Mouse (Mus musculus): ENCODE measurements at regions not wholly inside any gene's neighbourhood (a gene's known extent, or its start where the extent isn't known, plus 50 kb on each side); places are given as distances from the start of the nearest gene placed in this dataset.

GRCm38 (mm10) chr3:33902431-33902830 is 58.3 kb upstream of the Ccdc39 start:
- no peak for DNase-seq (ENCODE audit: low spot score)

GRCm38 (mm10) chr3:33903326-33903725 is 59.2 kb upstream of the Ccdc39 start:
- no peak for DNase-seq (ENCODE audit: low spot score)

DNA sequence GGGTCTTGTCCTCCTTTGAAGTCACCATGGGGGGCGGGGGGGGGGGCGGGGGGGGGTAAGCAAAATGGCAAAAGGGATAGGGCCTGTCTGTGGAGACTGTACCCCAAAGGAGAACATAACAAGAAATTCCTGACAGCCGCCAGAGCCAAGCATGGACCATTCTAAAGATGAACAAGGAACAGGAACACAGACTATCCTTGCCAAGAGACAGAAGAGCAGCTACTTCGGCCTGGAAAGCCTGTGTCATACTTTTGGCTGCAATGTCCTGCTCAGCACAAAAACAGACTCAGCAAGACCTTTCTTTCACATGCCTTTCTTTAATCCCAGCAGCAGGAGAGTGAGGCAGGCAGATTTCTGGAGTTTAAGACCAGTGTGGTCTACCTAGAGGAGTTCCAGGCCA is 59.7 kb upstream of the Ccdc39 start:
- DNase-seq (ENCODE audit: low spot score), result no peak

DNA sequence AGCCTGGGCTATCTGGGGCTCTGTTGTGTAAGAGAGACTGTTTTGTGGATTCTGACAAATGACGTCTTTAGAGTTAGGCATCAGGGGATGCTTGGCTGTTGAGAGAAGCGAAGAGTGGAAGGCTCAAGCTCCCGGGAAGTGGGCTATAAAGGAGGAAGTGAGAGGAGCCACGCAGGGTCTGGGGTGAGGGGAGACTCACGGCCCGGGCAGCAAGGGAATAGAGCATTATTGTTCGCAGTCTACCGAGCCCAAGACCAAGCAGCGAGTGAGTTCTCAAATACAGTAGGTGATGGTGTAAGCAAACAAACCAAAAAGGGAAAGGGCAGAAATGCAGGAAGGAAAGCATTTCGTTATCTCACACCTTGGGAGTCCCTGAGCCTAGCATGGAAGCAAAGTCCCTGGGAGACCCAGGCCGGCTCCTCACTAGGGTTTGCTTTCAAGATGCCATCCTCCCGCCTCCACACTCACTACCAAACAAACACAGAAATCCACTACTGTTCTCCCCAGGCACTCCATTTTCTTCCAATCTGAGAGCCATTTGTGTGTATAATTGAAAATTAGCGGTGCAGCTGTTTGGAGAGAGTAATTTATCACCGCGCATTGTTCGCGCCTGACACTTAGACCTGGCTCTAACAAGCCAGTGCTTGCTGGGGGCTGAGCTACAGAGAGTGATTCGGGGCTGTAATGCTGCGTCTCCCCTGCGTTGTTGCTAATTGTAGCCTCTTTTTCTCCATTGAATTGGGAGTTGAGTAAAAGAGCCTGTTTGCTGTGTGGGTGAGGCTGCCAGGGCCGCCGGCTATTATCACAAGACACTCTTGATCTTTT is 61.0 kb upstream of the Ccdc39 start:
- no peak for DNase-seq (ENCODE audit: low spot score)

DNA sequence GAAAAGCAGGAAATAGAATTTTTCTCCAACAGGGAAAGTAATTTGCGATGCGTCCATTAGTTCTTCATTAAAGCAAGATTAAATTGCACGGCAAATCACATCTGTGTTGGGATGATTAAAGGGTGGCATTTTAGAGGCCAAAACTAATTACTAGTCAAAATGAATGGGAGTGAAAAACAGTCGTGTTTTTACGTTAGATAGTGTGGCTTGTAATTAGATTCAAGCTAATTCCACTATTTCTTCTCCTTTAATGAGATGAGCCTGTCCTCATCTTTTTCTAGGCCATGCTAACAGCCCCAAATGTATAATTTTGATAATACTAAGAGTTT is 61.5 kb upstream of the Ccdc39 start:
- no peak for DNase-seq (ENCODE audit: low spot score)

DNA sequence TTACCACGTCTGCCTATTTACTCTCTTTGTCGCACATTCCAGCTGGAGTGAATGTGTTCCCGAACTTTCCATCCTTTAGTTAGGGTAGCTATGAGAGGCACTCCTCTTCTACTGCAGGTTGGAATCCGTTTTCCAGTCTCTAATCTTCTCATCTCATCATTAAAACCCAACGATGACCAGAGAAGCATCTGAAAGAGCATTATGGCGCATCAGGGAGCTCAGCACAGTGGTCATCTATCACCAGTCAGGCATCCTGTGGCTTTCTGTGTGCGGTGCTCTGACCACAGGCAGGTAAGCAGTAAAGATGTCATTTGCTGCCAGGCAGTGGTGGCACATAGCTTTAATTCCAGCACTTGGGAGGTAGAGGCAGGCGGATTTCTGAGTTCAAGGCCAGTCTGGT is 63.0 kb upstream of the Ccdc39 start:
- no peak for DNase-seq (ENCODE audit: low spot score)

DNA sequence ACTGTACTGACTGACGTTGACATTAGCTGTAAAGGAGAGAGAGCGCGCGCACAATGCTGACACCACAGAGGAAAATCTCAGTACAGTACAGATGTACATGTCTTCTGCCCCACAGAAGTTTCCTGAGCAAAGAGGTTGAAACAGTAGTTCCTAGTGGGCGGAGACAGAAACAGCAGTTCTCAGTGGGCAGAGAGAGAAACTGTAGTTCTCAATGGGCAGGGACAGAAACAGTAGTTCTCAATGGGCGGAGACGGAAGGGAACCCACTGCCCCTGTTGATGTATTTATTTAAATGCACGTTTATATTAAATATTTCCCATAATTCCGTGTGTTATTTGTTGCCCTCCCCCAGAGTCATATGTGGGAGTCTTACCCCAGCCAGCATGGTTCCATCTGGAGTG is 67.4 kb upstream of the Ccdc39 start:
- DNase-seq (ENCODE audit: low spot score), result no peak

DNA sequence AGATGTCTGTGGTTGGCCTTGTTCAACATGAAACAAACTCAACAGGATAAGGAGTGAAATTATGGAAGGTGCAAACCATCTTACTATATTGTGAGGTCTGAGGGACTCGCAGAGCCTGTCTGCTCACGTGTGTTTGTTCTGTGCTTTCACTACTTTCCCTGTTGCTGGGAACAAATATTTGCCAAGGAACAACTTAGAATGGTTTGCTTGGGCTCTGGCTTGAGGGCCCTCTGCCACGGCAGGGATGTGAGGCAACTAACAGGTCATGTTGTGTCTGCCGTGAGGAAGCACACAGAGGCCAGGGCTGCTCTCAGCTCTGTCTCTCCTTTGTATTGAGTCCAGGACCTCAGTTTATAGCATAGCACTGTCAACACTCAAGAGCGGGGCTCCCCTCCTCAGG is 69.4 kb upstream of the Ccdc39 start:
- DNase-seq (ENCODE audit: low spot score), result no peak

- DNase-seq (ENCODE audit: low spot score), result no peak
Observed at GRCm38 (mm10) chr3:33914386-33914785, 70.3 kb upstream of the Ccdc39 start.

GRCm38 (mm10) chr3:33915777-33916176 is 71.7 kb upstream of the Ccdc39 start:
- no peak for DNase-seq (ENCODE audit: low spot score)

DNA sequence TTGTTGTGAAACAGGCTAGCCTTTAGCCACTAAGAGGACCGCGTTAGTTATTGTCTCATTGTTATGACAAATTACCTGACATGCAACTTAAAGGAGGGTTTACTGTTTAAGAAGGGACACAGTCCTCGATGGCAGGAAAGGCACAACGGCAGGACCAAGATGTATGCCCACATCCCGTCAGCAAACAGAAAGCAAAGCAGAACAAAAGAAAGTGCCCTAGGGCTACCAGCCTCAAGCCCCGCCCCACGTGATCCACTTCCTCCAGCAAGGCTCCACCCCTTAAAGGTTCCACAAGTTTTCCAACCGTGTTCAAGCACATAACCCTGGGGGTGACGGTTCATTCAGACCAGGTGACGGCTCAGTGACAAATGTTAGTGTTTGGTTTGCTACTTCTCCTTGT is 72.2 kb upstream of the Ccdc39 start:
- DNase-seq (ENCODE audit: low spot score), result no peak

- DNase-seq (ENCODE audit: low spot score), result peak; percentile 13
Observed at GRCm38 (mm10) chr3:33916818-33917217, 72.7 kb upstream of the Ccdc39 start.

DNA sequence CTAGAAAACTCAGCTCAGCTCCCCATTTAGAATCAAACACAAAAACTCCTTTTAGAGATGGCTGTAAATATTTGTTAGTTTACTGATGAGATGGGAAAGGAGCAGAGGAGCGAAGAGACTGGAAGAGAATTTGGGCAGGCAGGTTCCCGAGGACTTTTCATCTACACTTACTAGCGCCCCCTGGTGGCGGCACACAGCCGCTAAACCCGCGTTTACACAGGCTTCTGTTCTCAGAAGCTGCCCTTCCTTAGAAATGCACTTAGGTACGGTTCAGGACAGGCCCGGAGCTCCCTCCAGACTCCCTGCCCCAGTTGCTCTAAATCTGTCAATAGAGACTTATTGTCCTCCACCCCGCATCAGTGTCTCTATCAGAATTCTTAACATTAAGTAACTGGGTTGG is 74.7 kb upstream of the Ccdc39 start:
- DNase-seq (ENCODE audit: low spot score), result peak; percentile 55

DNA sequence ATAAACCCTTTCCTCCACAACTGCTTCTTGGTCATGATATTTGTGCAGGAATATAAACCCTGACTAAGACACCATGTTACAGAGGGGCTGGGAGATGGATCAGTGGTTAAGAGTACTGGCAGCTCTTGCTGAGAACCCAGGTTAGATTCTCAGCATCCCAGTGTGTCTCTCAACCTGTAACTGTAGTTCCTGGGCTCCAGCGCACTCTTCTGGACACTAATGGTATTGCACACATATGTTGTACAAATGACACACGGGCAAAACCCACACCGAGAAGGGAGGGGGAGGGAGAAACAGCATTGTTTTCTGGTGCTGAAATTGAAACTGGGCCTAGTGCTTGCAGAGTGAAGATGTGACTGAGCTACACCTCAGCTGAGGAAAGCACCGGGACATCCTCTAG is 81.0 kb upstream of the Ccdc39 start:
- DNase-seq (ENCODE audit: low spot score), result no peak

DNA sequence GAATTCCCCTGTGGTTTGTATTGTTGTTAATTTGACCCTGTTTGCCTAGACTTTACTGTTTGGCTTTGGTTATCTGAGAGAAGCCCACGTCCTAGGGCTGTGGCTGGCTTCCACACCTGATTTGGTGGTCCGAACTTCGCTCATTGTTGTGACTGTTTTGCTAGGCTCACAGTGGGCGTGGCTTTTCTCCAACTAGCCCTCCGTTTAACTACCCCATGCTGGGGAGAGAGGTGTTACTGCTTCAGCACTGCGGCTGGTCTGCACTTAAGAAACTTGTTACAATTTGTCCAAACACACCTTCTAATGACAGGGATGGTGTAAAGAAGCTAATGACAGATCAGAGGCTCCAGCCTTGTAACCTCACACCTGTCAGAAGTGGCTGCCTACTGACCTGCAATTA is 64.7 kb upstream of the Fxr1 start:
- no peak for DNase-seq (ENCODE audit: low spot score)

- peak; percentile 74 for DNase-seq (ENCODE audit: low spot score)
Observed at GRCm38 (mm10) chr3:33955854-33956624, 63.7 kb upstream of the Fxr1 start.

DNA sequence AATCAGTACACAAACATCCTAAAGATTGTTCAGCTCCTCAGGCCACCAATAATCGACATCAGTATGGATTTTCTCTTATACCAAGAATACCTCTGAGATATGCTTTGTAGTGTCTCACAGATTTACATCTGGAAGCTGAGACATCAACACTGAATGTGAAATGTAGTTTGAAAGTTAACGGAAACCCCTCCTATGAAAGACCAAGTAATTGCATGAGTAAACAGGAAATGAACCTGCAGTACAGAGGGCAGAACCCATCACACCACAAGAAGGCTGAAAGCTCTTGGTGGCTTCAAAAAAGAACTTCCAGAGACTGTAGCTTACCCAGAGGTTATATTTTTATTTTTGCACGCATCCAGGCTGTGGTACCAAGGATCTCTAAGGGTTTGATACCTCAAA is 63.1 kb upstream of the Fxr1 start:
- no peak for DNase-seq (ENCODE audit: low spot score)

DNA sequence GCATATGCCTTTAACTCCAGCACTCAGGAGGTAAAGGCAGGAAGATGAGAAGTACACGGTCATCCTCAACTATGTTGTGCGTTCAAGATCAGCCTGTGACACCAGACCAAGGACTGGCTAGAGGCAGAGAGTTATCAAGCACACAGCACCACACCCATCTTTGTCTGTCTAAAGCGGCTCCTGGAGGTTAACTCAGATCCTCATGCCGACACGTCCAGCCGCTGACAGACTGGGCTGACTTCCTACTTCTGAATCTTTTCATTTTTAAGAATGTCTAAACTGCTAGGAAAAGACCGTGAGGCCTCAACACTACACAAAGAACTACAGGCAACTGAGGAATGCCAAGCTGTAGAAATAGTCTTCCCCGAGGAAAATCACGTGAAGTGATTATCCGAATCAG is 62.1 kb upstream of the Fxr1 start:
- DNase-seq (ENCODE audit: low spot score), result no peak

DNA sequence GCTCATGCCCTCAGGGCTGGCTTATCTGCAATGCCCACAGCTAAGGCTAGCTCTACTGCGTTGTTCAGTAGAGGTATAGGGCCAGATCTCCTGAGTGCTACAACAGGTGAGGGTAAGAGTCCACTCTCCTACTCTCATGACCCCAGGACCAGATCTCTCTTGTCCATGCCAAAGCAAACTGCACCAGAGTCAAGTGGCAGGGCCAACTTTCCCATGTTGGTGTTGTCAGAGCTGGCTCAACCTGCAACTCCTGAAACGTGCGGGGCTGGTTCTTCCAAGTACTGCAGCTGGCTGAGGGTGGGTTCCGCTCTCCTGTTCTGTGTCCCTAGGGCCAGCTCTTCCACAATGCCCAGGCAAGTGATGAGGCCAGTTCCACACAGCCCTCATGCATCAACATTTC is 61.5 kb upstream of the Fxr1 start:
- DNase-seq (ENCODE audit: low spot score), result no peak

DNA sequence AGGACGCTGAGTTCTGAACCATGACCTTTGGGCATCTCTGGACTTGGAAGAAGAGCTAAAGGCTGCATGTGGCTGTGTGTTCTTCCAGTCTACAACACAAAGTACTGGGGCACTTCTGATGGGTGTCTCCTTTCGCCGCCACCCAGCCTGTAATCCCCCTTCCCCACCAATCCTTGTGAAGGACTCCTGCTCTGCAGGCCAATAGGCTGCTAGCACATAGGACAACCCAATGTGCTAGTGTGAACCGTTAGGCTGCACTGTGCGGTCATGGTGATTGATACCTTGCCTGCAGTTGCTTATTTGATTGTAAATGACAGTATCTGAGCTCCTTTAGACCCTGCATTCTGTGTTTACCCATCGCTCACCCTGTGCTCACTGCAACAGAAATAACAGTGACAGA is 59.5 kb upstream of the Fxr1 start:
- no peak for DNase-seq (ENCODE audit: low spot score)

DNA sequence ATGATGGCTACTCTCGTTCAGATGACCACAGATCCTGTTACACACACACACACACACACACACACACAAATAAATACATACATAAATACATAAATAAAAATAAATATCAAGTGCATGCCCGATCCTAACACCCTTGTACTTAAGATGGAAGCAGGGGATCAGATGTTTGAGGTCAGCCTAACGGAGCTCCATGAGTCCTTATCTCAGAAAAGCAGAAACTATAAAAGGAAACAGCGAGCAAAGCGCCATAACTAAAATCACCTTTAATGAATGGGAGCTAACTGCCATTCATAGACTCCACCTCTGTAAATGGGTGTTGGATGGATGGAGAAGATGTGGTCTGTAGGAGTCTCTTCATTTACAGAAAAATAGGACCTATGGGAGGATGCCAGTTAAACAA is 56.8 kb upstream of the Fxr1 start:
- no peak for DNase-seq (ENCODE audit: low spot score)

DNA sequence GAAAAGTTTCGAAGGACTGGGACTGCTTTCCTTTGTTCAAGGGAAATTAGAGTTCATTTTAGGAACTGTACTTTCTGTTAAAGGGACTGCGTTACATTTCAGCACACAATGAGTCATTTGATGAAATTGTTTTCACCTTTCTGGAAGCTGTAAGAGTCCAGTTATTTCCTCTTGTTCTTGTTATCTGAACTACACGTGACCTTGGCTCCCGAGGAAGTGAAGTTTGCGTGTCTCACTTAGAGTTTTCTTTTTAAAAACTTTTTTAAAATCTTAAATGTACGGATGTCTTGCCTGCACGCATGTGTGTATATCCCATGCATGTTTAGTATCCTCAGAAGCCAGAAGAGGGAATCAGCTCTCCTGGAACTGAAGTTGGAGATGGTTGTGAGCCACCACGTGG is 52.6 kb upstream of the Fxr1 start:
- DNase-seq (ENCODE audit: low spot score), result no peak
